Mouse (Mus musculus) testis, adult 2 months (tissue): ENCODE data around the gene Fam83b. TPM values are rescaled to one million over a fixed set of nuclear protein-coding genes. Genes with fewer than 3 reads are reported as not detected.

Source experiments
- H3K27ac ChIP-seq: fragments of 200-500 bp; 2 replicates; pipeline ENCODE4 v1.5.1; 2012; ENCODE audit warnings: low read depth, low read length; ENCODE audit not compliant: control insufficient read depth, insufficient read depth
- H3K27me3 ChIP-seq: fragments of 200-500 bp; 2 replicates; pipeline ENCODE4 v1.6.1; 2012; ENCODE audit warnings: mild to moderate bottlenecking, low read length, moderate library complexity; ENCODE audit not compliant: control insufficient read depth, insufficient read depth
- H3K36me3 ChIP-seq: fragments of 200-500 bp; 2 replicates; pipeline ENCODE4 v1.6.1; 2012; ENCODE audit warnings: mild to moderate bottlenecking, low read length; ENCODE audit not compliant: control insufficient read depth, insufficient read depth
- H3K4me1 ChIP-seq: fragments of 200-500 bp; 2 replicates; pipeline ENCODE4 v1.6.1; 2012; ENCODE audit warnings: low read length; ENCODE audit not compliant: control insufficient read depth, insufficient read depth
- H3K4me3 ChIP-seq: fragments of 200-500 bp; 2 replicates; pipeline ENCODE4 v1.5.1; 2012; ENCODE audit warnings: low read depth, mild to moderate bottlenecking, low read length, moderate library complexity, mixed read lengths; ENCODE audit not compliant: control insufficient read depth
- CTCF ChIP-seq: fragments of 200-500 bp; IDR thresholded peaks from 2 replicates; pipeline ENCODE4 v1.5.1; 2012; ENCODE audit warnings: low read depth, mild to moderate bottlenecking, inconsistent platforms, low read length, moderate library complexity; ENCODE audit not compliant: control insufficient read depth, insufficient read depth, insufficient replicate concordance
- POLR2A ChIP-seq: fragments of 200-500 bp; IDR thresholded peaks from 2 replicates; pipeline ENCODE4 v1.6.1; 2012; ENCODE audit warnings: low read depth, mild to moderate bottlenecking, inconsistent platforms, low read length, moderate library complexity; ENCODE audit not compliant: control insufficient read depth
- polyA plus RNA-seq: library from polyadenylated mRNA; depleted of rRNA; stranded (reverse); fragments of >200 nt; gene quantifications from 2 replicates; pipeline ENCODE4 v1.2.3, GENCODE M21; 2012

Gene Fam83b
- polyA plus RNA-seq, 1 experiment, result not detected

DNA sequence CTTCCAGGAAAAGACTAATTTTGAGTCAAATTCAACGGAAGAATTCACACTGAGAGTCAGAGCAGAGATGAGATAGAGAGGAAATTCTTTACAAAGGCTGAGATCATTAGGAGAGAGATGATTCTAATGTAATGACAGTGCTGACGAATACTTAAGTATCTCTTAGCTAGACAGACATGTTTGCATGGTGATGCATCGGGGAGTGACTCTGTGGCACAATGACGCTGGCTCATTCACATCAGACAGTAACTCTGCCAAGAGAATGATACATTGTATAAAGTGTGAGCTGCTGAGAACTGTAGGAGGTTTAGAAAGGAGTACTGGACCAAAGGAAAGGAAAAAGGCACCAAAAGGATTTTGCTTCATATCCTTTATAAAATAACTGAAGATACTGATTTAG lies 26.2 kb downstream of the Fam83b start:
- no peaks in the 10 kb centered on the region for H3K36me3 ChIP-seq
- H3K27me3 ChIP-seq, result no peaks in the 10 kb centered on the region
- no peaks in the 10 kb centered on the region for H3K4me1 ChIP-seq
- no peak overlapping the region for H3K27ac ChIP-seq
- no peak overlapping the region for H3K4me3 ChIP-seq
- no peak for TF ChIP-seq CTCF
- TF ChIP-seq POLR2A, result no peak

DNA sequence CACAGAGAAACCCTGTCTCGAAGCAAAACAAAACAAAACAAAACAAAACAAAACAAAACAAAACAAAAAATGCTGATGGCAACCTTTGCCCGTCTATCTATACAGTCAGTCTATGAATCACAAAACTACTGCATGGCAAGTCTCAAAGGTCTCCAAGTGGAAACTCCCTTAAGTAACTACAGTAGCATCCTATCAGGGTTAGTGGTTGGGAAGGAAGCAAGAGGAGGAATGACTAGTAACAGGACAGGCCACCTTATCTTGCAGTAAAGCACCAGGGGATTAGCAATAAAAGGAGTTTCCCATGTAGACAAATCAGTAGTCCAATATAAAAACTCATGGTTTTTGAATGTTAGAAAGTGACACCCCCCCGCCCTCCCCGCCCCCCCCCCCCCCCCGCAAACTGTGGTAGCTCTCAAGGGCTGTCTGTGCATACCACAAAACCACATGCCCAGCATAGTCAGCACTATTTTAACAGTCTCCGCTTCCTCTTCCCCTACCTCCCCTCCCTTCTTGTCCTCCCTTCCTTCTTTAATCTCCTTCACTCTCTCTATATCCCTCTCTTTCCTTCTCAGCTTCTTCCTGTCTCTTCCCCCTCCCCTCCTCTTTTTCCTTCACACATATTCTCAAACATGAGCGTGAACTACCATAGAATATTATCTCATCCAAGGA lies 26.8 kb downstream of the Fam83b start:
- Histone ChIP-seq H3K27me3 (no peaks in the 10 kb centered on the region), H3K36me3 (no peaks in the 10 kb centered on the region), H3K4me3 (no peak overlapping the region), H3K4me1 (no peaks in the 10 kb centered on the region), H3K27ac (no peak overlapping the region)
- no peak for TF ChIP-seq POLR2A
- TF ChIP-seq CTCF, result no peak

DNA sequence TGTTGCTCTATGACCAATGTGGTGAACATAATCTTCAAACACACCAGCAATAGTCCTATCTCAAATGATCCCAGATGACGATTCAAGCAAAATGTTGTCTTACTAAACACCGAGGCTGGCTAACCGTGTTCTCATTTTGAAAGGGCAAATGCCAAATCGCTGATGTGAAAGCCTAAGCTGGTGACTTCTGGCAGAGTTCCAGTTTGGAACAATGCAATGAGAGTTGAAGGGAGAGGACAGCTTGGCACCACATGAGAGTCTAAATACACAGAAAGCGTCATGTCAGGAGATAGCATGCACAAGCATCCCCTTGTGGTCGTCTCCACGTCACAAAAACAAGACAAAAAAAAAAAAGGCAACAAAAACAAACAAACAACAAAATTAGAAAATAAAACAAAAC lies 27.6 kb downstream of the Fam83b start:
- Histone ChIP-seq H3K27me3 (no peaks in the 10 kb centered on the region), H3K4me3 (no peak overlapping the region), H3K4me1 (no peaks in the 10 kb centered on the region), H3K27ac (no peak overlapping the region), H3K36me3 (no peaks in the 10 kb centered on the region)
- TF ChIP-seq CTCF (no peak), POLR2A (no peak)

DNA sequence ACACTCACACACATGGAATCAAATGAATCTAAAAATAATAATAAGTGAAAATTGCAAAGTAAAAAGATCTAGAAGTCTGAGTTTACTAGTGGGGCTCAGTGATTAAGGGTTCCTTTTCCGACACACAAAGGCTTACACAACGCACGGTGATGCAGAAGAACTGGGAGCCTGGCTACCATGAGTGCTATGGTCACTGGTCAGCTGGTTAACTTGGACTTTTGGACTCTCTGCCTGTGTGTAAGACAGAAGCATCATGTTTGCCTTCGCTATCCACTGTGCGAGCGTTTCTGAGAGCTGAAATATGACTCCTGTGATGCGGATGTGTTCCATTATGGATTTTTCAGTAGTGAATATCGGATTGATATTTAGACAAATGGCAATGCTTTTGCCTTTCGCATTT lies 30.9 kb downstream of the Fam83b start:
- TF ChIP-seq POLR2A (no peak), CTCF (no peak)
- Histone ChIP-seq H3K4me3 (no peak overlapping the region), H3K27me3 (no peaks in the 10 kb centered on the region), H3K36me3 (no peaks in the 10 kb centered on the region), H3K4me1 (no peaks in the 10 kb centered on the region), H3K27ac (no peak overlapping the region)

GRCm38 (mm10) chr9:76532403-76532802 lies 34.5 kb downstream of the Fam83b start:
- Histone ChIP-seq H3K36me3 (no peaks in the 10 kb centered on the region), H3K27me3 (no peaks in the 10 kb centered on the region), H3K27ac (no peak overlapping the region), H3K4me1 (no peaks in the 10 kb centered on the region), H3K4me3 (no peak overlapping the region)
- TF ChIP-seq CTCF (no peak), POLR2A (no peak)

DNA sequence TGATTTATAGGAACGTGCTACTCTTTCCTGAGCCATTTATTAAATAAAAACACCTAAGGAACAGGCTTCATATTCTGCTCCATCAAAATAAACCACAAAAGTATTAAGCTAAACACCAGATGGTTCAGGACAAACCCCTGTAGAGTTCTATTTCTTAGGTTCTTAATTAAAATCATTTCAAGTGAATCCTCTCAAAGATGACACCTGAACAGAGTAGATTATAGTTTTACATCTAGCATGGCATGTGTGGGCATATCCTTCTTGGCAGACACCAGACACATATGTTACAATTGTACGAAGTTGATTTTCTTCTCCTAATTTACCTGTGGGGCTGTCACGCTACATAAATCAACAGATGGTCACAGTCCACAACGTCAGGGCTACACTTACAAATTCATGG lies 35.5 kb downstream of the Fam83b start:
- TF ChIP-seq POLR2A (no peak), CTCF (no peak)

DNA sequence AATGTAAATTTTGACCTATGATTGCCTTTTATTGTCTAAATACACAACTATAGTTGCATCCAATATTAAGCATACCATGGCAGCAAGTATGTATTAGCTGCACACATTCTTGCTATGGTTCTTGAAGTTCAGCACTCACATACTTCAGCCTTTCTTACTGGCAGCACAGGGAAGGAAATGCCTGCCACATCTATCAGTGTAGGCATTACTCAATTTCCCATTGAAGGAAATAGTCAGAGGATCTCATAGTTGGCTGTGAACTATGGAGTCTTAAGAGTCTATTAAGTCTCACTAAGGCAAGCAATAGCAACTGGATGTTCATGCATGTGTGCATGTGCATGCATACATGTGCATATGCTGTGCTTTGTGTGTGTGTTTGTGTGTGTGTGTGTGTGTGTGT lies 41.3 kb downstream of the Fam83b start:
- Histone ChIP-seq H3K4me3 (no peak overlapping the region), H3K4me1 (no peaks in the 10 kb centered on the region), H3K27ac (no peak overlapping the region), H3K36me3 (no peaks in the 10 kb centered on the region), H3K27me3 (no peaks in the 10 kb centered on the region)
- no peak for TF ChIP-seq CTCF

More for the DNA sequence above, 35.5 kb downstream of the Fam83b start:
- H3K4me3 ChIP-seq, result no peak overlapping the region
- no peaks in the 10 kb centered on the region for H3K27me3 ChIP-seq
- H3K27ac ChIP-seq, result no peak overlapping the region
- no peaks in the 10 kb centered on the region for H3K4me1 ChIP-seq
- H3K36me3 ChIP-seq, result no peaks in the 10 kb centered on the region

- no peak overlapping the region for H3K4me3 ChIP-seq
- TF ChIP-seq POLR2A (no peak), CTCF (no peak)
- no peaks in the 10 kb centered on the region for H3K4me1 ChIP-seq
- no peaks in the 10 kb centered on the region for H3K27me3 ChIP-seq
- H3K36me3 ChIP-seq, result no peaks in the 10 kb centered on the region
- no peak overlapping the region for H3K27ac ChIP-seq
These were observed 43.8 kb downstream of the Fam83b start for GRCm38 (mm10) chr9:76523075-76523474.
